Mouse (Mus musculus): Measurements from ENCODE around the gene Fads6.

DNA sequence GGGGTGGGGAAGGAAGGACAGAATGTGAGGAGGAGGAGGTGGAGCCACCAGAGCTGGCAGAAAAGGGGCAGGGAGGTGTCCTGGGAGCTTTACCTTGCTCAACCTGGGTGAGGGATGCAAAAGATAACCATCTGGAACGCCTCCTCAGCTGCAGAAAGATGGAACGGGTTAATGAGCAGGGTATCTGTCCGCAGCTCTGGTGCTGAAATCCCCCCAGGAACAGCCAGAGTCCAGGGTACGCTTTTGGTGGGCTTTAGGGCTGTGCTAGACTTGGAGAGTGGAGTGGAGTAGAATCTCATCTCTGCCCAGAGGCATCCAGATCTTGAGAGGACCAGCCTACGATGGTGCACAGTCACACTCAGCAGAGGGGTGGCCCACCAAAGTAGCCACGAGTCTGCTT, 38.7 kb upstream of the Fads6 start:
- TF ChIP-seq CTCF (IDR thresholded peaks at IDR 0.05; ENCODE audit: low read depth) = no peak
- no peak for TF ChIP-seq EP300 (IDR thresholded peaks at IDR 0.05; ENCODE audit: low read depth)

All from heart, postnatal 0 days (tissue).